Mouse (Mus musculus) heart, postnatal 0 days (tissue): ENCODE data around the gene Irf2bp1. TPM values are rescaled to one million over a fixed set of nuclear protein-coding genes. Genes with fewer than 3 reads are reported as not detected.

Experiments
- ATAC-seq: fragments of 200-750 bp; cut with Nextera tagmentation; 2 replicates; pipeline ENCODE4 v1.8.0; 2017; ENCODE audit warnings: low read depth, moderate number of reproducible peaks, moderate library complexity; ENCODE audit not compliant: insufficient read depth
- DNase-seq: peaks from one replicate; pipeline ENCODE4 v3.0.0-alpha.2; 2016; ENCODE audit warnings: low spot score
- H3K27ac ChIP-seq: fragments of 300-500 bp; sonication (generic); 2 replicates; pipeline ENCODE4 v1.5.1; 2014; ENCODE audit warnings: low read depth, mild to moderate bottlenecking
- H3K27me3 ChIP-seq: fragments of 300-500 bp; sonication (generic); 2 replicates; pipeline ENCODE4 v1.6.1; 2014; ENCODE audit warnings: low read length, mixed read lengths; ENCODE audit not compliant: control insufficient read depth, insufficient read depth
- H3K36me3 ChIP-seq: fragments of 300-500 bp; sonication (generic); replicated peaks from 2 replicates; pipeline ENCODE4 v1.6.1; 2014; ENCODE audit warnings: low read length, mixed read lengths; ENCODE audit not compliant: control insufficient read depth, insufficient read depth
- H3K4me1 ChIP-seq: fragments of 300-500 bp; sonication (generic); 2 replicates; pipeline ENCODE4 v1.6.1; 2014; ENCODE audit warnings: antibody characterized with exemption; ENCODE audit not compliant: control insufficient read depth, insufficient read depth
- H3K4me2 ChIP-seq: fragments of 300-500 bp; sonication (generic); 2 replicates; pipeline ENCODE4 v1.6.1; 2014; ENCODE audit warnings: low read depth, mild to moderate bottlenecking, low read length, moderate library complexity
- H3K4me3 ChIP-seq: fragments of 300-500 bp; sonication (generic); 2 replicates; pipeline ENCODE4 v1.5.1; 2014; ENCODE audit warnings: low read depth, low read length
- H3K9ac ChIP-seq: fragments of 300-500 bp; sonication (generic); replicated peaks from 2 replicates; pipeline ENCODE4 v1.6.1; 2014; ENCODE audit warnings: low read depth, low read length, mixed read lengths
- H3K9me3 ChIP-seq: fragments of 300-500 bp; sonication (generic); replicated peaks from 2 replicates; pipeline ENCODE4 v1.6.1; 2016; ENCODE audit warnings: low read length; ENCODE audit not compliant: control insufficient read depth
- CTCF ChIP-seq: IDR thresholded peaks from 2 replicates; pipeline ENCODE4 v1.5.1; 2016; ENCODE audit warnings: antibody characterized with exemption, control low read depth, low read depth
- EP300 ChIP-seq: IDR thresholded peaks from 2 replicates; pipeline ENCODE4 v1.6.1; 2016; ENCODE audit warnings: antibody characterized with exemption, low read depth
- WGBS: fragments of 180-500 bp; shearing (Covaris S2); extraction: QIAGEN DNeasy Blood & Tissue Kit; methylation state at CpG from one replicate; pipeline ENCODE4 v1.1.7; 2014; 5-methylcytosine and 5-hydroxymethylcytosine counted together
- polyA plus RNA-seq: library from polyadenylated mRNA; unstranded; fragments of >200 nt; fragmentation: Nextera tagmentation; extraction: Ambion mirVana; gene quantifications from 2 replicates; pipeline ENCODE4 v1.2.1, GENCODE M21; 2015
- total RNA-seq: library from RNA; depleted of rRNA; stranded (reverse); fragments of >200 nt; gene quantifications from 2 replicates; pipeline ENCODE4 v1.2.3, GENCODE M21; 2014; ENCODE audit warnings: low replicate concordance

Gene Irf2bp1
- total and polyA plus RNA-seq, 2 experiments from 2014 or later: 7.1 to 51.3 TPM

DNA sequence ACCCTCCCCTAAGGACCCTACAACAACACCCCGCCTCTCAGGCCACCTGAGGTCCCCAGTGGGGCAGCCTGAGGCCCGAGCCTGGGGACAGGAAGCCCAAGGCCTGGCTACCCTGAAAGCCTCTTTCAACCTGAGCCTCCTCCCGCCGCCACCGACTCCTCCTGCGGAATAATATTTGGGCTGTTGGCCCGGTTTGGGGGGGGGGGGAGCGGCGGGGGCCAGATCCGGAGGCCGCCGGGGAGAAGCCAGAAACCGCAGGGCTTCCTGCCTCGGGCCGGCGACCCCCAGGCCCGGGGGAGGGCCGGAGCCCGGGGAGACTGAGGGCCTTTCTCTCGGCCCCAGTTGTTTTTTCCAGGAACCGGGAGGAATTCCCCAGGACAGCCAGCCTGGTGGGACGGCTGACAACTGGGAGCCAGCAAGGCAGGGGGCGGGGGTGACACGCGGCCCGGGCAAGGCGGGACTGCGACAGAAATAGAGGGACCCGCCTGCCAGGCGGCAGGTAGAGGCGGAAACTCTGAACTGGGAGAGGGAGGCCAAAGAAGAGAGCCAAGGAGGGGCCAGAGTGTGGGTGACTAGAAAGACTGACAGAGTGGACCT is 8.3 kb downstream of the Irf2bp1 start:
- H3K4me3 ChIP-seq: peak overlapping the region; percentile 38
- no peaks in the 10 kb centered on the region for H3K27me3 ChIP-seq
- peak overlapping the region; percentile 65 for H3K4me2 ChIP-seq
- H3K9ac ChIP-seq: peak overlapping the region; percentile 56
- peak overlapping the region; percentile 55 for H3K27ac ChIP-seq
- DNase-seq (peak; percentile 43), ATAC-seq (peak; percentile 66)
- H3K36me3 ChIP-seq: 0 out of 2 replicates have a peak, but pooled peaks cover under 1% of the 10 kb centered on the region
- 1% methylated on average over 31 of the region's 31 CpGs for WGBS
- H3K9me3 ChIP-seq: no peaks in the 10 kb centered on the region
- 0 out of 2 replicates have a peak, but pooled peaks cover 6% of the 10 kb centered on the region for H3K4me1 ChIP-seq
- no peak for TF ChIP-seq CTCF
- 0 out of 2 replicates have a peak, but pooled peaks have one; percentile 19 for TF ChIP-seq EP300

DNA sequence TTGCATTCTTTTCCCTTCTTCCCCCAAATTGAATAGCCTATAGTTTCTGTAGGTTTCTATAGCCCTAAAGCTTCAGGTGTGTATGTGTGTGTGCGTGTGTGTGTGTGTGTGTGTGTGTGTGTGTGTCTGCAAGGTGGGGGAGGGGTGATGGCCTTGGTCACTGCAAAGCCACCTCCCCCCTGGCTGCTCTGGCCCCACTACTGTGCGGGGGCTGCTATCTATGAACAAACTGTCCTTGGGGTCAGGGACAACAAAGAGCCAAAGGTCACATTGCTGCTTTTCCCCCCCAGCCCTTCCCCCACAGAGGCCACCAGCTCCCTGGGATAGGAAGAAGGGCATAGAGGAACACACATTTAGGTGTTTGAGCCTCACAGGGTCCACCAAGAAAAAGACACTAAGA is 9.0 kb downstream of the Irf2bp1 start:
- TF ChIP-seq CTCF (no peak), EP300 (no peak)
- H3K9ac ChIP-seq: peak overlapping the region; percentile 56; the same call in 1 of the 2 replicates
- no peak for ATAC-seq

DNA sequence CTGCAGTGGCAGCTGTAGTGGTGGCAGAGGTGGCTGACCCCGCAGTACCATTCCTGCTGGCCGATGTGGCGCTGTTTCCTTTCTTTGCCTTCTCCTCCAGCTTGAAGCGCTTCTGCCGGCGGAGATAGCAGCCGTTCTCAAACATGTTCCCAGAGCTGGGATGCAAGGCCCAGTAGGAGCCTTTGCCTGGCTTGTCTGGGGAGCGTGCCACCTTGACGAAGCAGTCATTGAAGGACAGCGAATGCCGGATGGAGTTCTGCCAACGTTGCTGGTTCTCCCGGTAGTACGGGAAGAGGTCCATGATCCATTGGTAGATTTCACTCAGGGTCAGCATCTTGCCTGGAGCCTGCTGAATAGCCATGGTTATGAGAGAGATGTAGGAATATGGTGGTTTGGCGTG is 10.6 kb downstream of the Irf2bp1 start:
- DNase-seq (no peak), ATAC-seq (no peak)
- Histone ChIP-seq H3K4me2 (no peak overlapping the region), H3K27me3 (0 out of 2 replicates have a peak, but pooled peaks cover 6% of the 10 kb centered on the region), H3K4me1 (0 out of 2 replicates have a peak, but pooled peaks cover 6% of the 10 kb centered on the region), H3K4me3 (no peak overlapping the region), H3K9me3 (no peaks in the 10 kb centered on the region), H3K36me3 (no peaks in the 10 kb centered on the region), H3K27ac (no peak overlapping the region), H3K9ac (no peak overlapping the region)
- 54% methylated on average over 15 of the region's 15 CpGs for WGBS
- TF ChIP-seq CTCF (no peak), EP300 (no peak)

More for the DNA sequence above, 9.0 kb downstream of the Irf2bp1 start:
- 36% methylated on average over 2 of the region's 2 CpGs for WGBS
- Histone ChIP-seq H3K27me3 (no peaks in the 10 kb centered on the region), H3K27ac (no peak overlapping the region), H3K9me3 (no peaks in the 10 kb centered on the region), H3K36me3 (no peaks in the 10 kb centered on the region), H3K4me3 (no peak overlapping the region), H3K4me2 (no peak overlapping the region), H3K4me1 (0 out of 2 replicates have a peak, but pooled peaks cover 6% of the 10 kb centered on the region)
- no peak for DNase-seq

DNA sequence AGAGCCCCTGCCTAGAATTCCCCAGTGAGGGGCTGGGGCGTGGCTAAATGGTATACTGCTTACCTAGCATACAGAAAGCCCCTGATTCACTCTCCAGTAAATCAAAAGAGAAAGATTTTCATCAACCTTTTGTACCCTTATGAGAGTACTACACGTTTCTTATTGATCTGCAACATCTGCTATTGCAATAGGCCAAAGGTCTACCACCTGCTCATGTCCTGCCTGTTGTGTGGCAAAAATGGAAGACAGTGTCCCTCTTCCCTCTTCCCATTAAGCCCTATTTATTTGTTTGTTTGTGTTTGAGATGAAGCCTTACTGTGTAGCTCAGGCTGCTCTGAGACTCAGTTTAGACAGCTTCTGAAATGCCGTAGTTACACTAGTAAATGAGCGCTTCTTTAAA is 12.2 kb downstream of the Irf2bp1 start:
- 85% methylated on average over 4 of the region's 4 CpGs for WGBS
- Histone ChIP-seq H3K27me3 (peaks cover 21% of the 10 kb centered on the region), H3K9me3 (no peaks in the 10 kb centered on the region), H3K9ac (no peak overlapping the region), H3K36me3 (no peaks in the 10 kb centered on the region), H3K4me3 (no peak overlapping the region), H3K4me2 (no peak overlapping the region), H3K27ac (no peak overlapping the region), H3K4me1 (0 out of 2 replicates have a peak, but pooled peaks cover 6% of the 10 kb centered on the region)
- ATAC-seq: no peak
- TF ChIP-seq CTCF (no peak), EP300 (no peak)
- no peak for DNase-seq

DNA sequence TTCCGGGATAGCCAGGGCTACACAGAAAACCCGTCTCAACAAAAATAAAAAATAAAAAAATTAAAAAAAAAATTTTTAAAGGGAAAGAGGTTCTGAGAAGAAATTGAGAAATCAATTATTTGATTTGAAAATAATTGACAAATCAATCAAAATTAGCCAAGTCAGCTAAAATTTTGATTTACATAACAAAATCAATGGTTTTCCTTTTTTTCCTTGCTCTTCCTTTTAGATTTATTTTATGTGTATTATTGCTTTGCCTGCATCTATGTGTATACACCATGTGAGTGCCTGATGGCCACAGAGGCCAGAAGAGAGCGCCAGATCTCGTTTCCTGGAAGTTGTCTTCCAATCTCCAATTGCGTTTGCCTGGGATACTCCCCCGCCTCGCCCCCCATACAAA is 14.1 kb downstream of the Irf2bp1 start:
- H3K36me3 ChIP-seq: no peaks in the 10 kb centered on the region
- H3K4me1 ChIP-seq: no peaks in the 10 kb centered on the region
- DNase-seq: no peak
- H3K27ac ChIP-seq: no peak overlapping the region
- ATAC-seq: no peak
- H3K4me2 ChIP-seq: no peak overlapping the region
- H3K9me3 ChIP-seq: no peaks in the 10 kb centered on the region
- H3K9ac ChIP-seq: no peak overlapping the region
- WGBS: 88% methylated on average over 7 of the region's 7 CpGs
- no peak overlapping the region for H3K4me3 ChIP-seq
- peaks cover 39% of the 10 kb centered on the region for H3K27me3 ChIP-seq
- TF ChIP-seq EP300 (no peak), CTCF (no peak)
